11 mouse cellular contexts compared by ENCODE assay signal in genomic region chr7:120916262-120916875, GRCm38 (mm10). TPM values are rescaled to one million over a fixed set of nuclear protein-coding genes. Genes with fewer than 3 reads are reported as not detected.
A peak's percentile ranks its signal among the peaks of the same experiment; 100 is the strongest.
DNase-seq lines count a peak whose midpoint lies in the region; ATAC-seq and TF ChIP-seq lines count a peak whose summit lies in the region.
"Had no signal": no experiment of that assay in that cellular context is flagged by ENCODE, and none has a peak within 500 bp of the region (broad histone marks: within the 10 kb centered on the region; RNA-seq: fewer than 3 reads in every experiment).

No protein-coding gene starts in this region.

- no peaks in the 10 kb centered on the region for H3K36me3 ChIP-seq in heart, postnatal 0 days (replicated peaks; ENCODE audit: control insufficient read depth, insufficient read depth, low read length)
- no peaks in the 10 kb centered on the region for H3K36me3 ChIP-seq in intestine, embryonic 15.5 days
- H3K36me3 ChIP-seq: neural tube, embryonic 13.5 days had no signal

- H3K9me3 ChIP-seq in heart, postnatal 0 days (replicated peaks; ENCODE audit: control insufficient read depth, low read length), result no peaks in the 10 kb centered on the region
- H3K9me3 ChIP-seq in intestine, embryonic 15.5 days, result no peaks in the 10 kb centered on the region
- H3K9me3 ChIP-seq: neural tube, embryonic 13.5 days had no signal

- no peak for DNase-seq in heart, postnatal 0 days (ENCODE audit: low spot score)
- DNase-seq in heart, adult 18-20 months, result no peak
- peak; percentile 21 for DNase-seq in thymus, postnatal 14 days
- DNase-seq in thymus, postnatal 36 days, result no peak
- DNase-seq in retina, embryonic 14.5 days (ENCODE audit: low spot score), result no peak
- no peak for DNase-seq in left cerebral cortex, adult 2 months (ENCODE audit: extremely low spot score in 1 of 2, low spot score in 2 of 2)
- no peak for DNase-seq in kidney, postnatal 25 days
- DNase-seq: kidney, postnatal 10 days had no signal

- H3K4me3 ChIP-seq in heart, postnatal 0 days (ENCODE audit: low read depth, low read length), result no peak overlapping the region
- no peak overlapping the region for H3K4me3 ChIP-seq in intestine, embryonic 15.5 days (replicated peaks)
- H3K4me3 ChIP-seq in left cerebral cortex, adult 2 months, result no peak overlapping the region

- no peaks in the 10 kb centered on the region for H3K27me3 ChIP-seq in heart, postnatal 0 days (ENCODE audit: control insufficient read depth, insufficient read depth, low read length)
- no peaks in the 10 kb centered on the region for H3K27me3 ChIP-seq in intestine, embryonic 15.5 days (replicated peaks)
- H3K27me3 ChIP-seq: neural tube, embryonic 13.5 days had no signal

- 53% methylated on average over 11 of the region's 11 CpGs for WGBS in heart, postnatal 0 days
- WGBS in intestine, embryonic 15.5 days, result 36% methylated on average over 11 of the region's 11 CpGs

- no peak overlapping the region for H3K27ac ChIP-seq in heart, postnatal 0 days (ENCODE audit: low read depth)
- H3K27ac ChIP-seq in intestine, embryonic 15.5 days, result no peak overlapping the region
- no peak overlapping the region for H3K27ac ChIP-seq in left cerebral cortex, adult 2 months
- H3K27ac ChIP-seq: neural tube, embryonic 13.5 days had no signal

- no peak overlapping the region for H3K9ac ChIP-seq in heart, postnatal 0 days (replicated peaks; ENCODE audit: low read depth, low read length)
- no peak overlapping the region for H3K9ac ChIP-seq in intestine, embryonic 15.5 days
- H3K9ac ChIP-seq: neural tube, embryonic 13.5 days had no signal

- no peak for TF ChIP-seq EP300 in heart, postnatal 0 days (IDR thresholded peaks at IDR 0.05; ENCODE audit: low read depth)

- intact Hi-C loops in left cerebral cortex, adult 2 months (cut with DNase I), result loop anchor here (2.0 to 10.0 kb wide), 2 partner anchors 74 to 242 kb away; partner anchors contain the start of genes Eef2k, Mosmo and Pdzd9

- no peak for ATAC-seq in heart, postnatal 0 days (ENCODE audit: insufficient read depth, low read depth)
- ATAC-seq in intestine, embryonic 15.5 days, result no peak
- ATAC-seq: lung, postnatal 0 days had no signal

- peaks cover 7% of the 10 kb centered on the region; the same call in 1 of the 2 replicates for H3K4me1 ChIP-seq in heart, postnatal 0 days (ENCODE audit: control insufficient read depth, insufficient read depth)
- peaks cover 8% of the 10 kb centered on the region; the same call in 1 of the 2 replicates for H3K4me1 ChIP-seq in intestine, embryonic 15.5 days (replicated peaks)

- TF ChIP-seq CTCF in heart, postnatal 0 days (IDR thresholded peaks at IDR 0.05; ENCODE audit: low read depth), result no peak
- no peak for TF ChIP-seq CTCF in left cerebral cortex, adult 2 months (IDR thresholded peaks at IDR 0.05)

- peak overlapping the region; percentile 53; the same call in 1 of the 2 replicates for H3K4me2 ChIP-seq in heart, postnatal 0 days (ENCODE audit: low read depth, low read length)
- peak overlapping the region; percentile 26 for H3K4me2 ChIP-seq in intestine, embryonic 15.5 days (replicated peaks)

RNA-seq across cellular contexts. Expression of gene Polr3e, which starts 1.2 kb away (rescaled TPM):
- 14.5 and 20.6 TPM in 2 replicates for total RNA-seq in heart, postnatal 0 days (2014; rRNA removed; ENCODE audit: low replicate concordance)
- 11.5 and 12.2 TPM in 2 replicates for polyA plus RNA-seq in heart, postnatal 0 days (2015; fragmentation: Nextera tagmentation; extraction: Ambion mirVana)
- total RNA-seq in heart, adult 18-20 months (2021), result 1 to 10 TPM; 8.8 to 9.2 TPM
- 40.3 and 41.5 TPM in 2 replicates for polyA plus RNA-seq in intestine, embryonic 15.5 days (2015; fragmentation: Nextera tagmentation; extraction: Ambion mirVana)
- total RNA-seq in left cerebral cortex, adult 2 months (2021), result 10 to 100 TPM; 26.4 to 27.8 TPM
